Mouse (Mus musculus) liver, embryonic 12.5 days (tissue): ENCODE results near the gene Tiam2. TPM values are rescaled to one million over a fixed set of nuclear protein-coding genes. Genes with fewer than 3 reads are reported as not detected.

Source experiments
- ATAC-seq: fragments of 200-750 bp; cut with Nextera tagmentation; 2 replicates; pipeline ENCODE4 v1.8.0; 2017; ENCODE audit warnings: moderate number of reproducible peaks, mild to moderate bottlenecking, moderate library complexity
- H3K27ac ChIP-seq: fragments of 300-500 bp; sonication (generic); 2 replicates; pipeline ENCODE4 v1.5.1; 2016; ENCODE audit warnings: mild to moderate bottlenecking
- H3K27me3 ChIP-seq: fragments of 300-500 bp; sonication (generic); replicated peaks from 2 replicates; pipeline ENCODE4 v1.6.1; 2016; ENCODE audit warnings: mild to moderate bottlenecking, moderate library complexity
- H3K36me3 ChIP-seq: fragments of 300-500 bp; sonication (generic); 2 replicates; pipeline ENCODE4 v1.6.1; 2016; ENCODE audit warnings: mild to moderate bottlenecking, moderate library complexity
- H3K4me1 ChIP-seq: fragments of 300-500 bp; sonication (generic); 2 replicates; pipeline ENCODE4 v1.6.1; 2016
- H3K4me2 ChIP-seq: fragments of 300-500 bp; sonication (generic); 2 replicates; pipeline ENCODE4 v1.6.1; 2016; ENCODE audit warnings: mild to moderate bottlenecking, moderate library complexity
- H3K4me3 ChIP-seq: fragments of 300-500 bp; sonication (generic); 2 replicates; pipeline ENCODE4 v1.5.1; 2016; ENCODE audit warnings: mild to moderate bottlenecking, moderate library complexity
- H3K9ac ChIP-seq: fragments of 300-500 bp; sonication (generic); 2 replicates; pipeline ENCODE4 v1.6.1; 2016; ENCODE audit warnings: mild to moderate bottlenecking, moderate library complexity
- H3K9me3 ChIP-seq: fragments of 300-500 bp; sonication (generic); replicated peaks from 2 replicates; pipeline ENCODE4 v1.6.1; 2016; ENCODE audit warnings: mild to moderate bottlenecking, moderate library complexity
- WGBS: fragments of 180-500 bp; shearing (Covaris S2); methylation state at CpG from one replicate; pipeline ENCODE4 v1.1.7; 2016; ENCODE audit not compliant: insufficient replicate concordance; 5-methylcytosine and 5-hydroxymethylcytosine counted together
- polyA plus RNA-seq: library from polyadenylated mRNA; unstranded; fragments of >200 nt; fragmentation: Nextera tagmentation; extraction: Ambion mirVana; gene quantifications from 2 replicates; pipeline ENCODE4 v1.2.1, GENCODE M21; 2016

Tiam2 gene
- polyA plus RNA-seq, 1 experiment from 2014 or later, result 1.3 TPM

- WGBS, result 68% methylated on average over 8 of the region's 8 CpGs
- no peaks in the 10 kb centered on the region for H3K36me3 ChIP-seq
- no peak for ATAC-seq
- H3K27me3 ChIP-seq, result no peaks in the 10 kb centered on the region
- no peak overlapping the region for H3K27ac ChIP-seq
- H3K4me2 ChIP-seq, result no peak overlapping the region
- H3K9me3 ChIP-seq, result no peaks in the 10 kb centered on the region
- no peak overlapping the region for H3K9ac ChIP-seq
- H3K4me1 ChIP-seq, result no peaks in the 10 kb centered on the region
- no peak overlapping the region for H3K4me3 ChIP-seq
Observed at GRCm38 (mm10) chr17:3467636-3468324, 141.4 kb downstream of the Tiam2 start.

DNA sequence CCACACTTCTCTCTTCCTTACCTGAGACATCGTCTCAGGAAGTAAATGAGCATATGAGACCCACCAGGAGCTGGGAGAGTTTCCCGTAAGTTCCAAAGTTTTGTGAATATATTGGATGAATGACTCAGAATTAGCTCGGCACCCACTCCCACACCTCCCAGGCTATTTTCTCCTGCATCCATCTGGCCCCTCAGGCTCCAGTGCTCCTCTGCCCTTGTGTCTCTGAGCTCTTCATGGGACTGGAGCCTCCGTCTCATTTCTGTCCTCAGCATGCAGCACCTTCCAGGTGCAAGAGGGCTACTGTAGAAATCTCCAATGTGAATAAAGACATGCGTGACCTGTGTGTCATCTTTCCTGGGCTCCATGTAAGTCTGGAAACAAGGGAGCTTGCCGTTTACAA lies 145.6 kb downstream of the Tiam2 start:
- 60% methylated on average over 6 of the region's 6 CpGs for WGBS
- no peaks in the 10 kb centered on the region for H3K27me3 ChIP-seq
- no peak overlapping the region for H3K9ac ChIP-seq
- H3K9me3 ChIP-seq, result no peaks in the 10 kb centered on the region
- H3K27ac ChIP-seq, result no peak overlapping the region
- H3K4me1 ChIP-seq, result no peaks in the 10 kb centered on the region
- no peaks in the 10 kb centered on the region for H3K36me3 ChIP-seq
- H3K4me2 ChIP-seq, result no peak overlapping the region
- H3K4me3 ChIP-seq, result no peak overlapping the region
- no peak for ATAC-seq

- Histone ChIP-seq H3K9ac (no peak overlapping the region), H3K36me3 (no peaks in the 10 kb centered on the region), H3K9me3 (no peaks in the 10 kb centered on the region), H3K4me1 (no peaks in the 10 kb centered on the region), H3K27me3 (no peaks in the 10 kb centered on the region), H3K4me3 (no peak overlapping the region), H3K4me2 (no peak overlapping the region), H3K27ac (no peak overlapping the region)
- 55% methylated on average over 2 of the region's 2 CpGs for WGBS
- ATAC-seq, result no peak
Observed at GRCm38 (mm10) chr17:3476546-3476945, 150.2 kb downstream of the Tiam2 start.

DNA sequence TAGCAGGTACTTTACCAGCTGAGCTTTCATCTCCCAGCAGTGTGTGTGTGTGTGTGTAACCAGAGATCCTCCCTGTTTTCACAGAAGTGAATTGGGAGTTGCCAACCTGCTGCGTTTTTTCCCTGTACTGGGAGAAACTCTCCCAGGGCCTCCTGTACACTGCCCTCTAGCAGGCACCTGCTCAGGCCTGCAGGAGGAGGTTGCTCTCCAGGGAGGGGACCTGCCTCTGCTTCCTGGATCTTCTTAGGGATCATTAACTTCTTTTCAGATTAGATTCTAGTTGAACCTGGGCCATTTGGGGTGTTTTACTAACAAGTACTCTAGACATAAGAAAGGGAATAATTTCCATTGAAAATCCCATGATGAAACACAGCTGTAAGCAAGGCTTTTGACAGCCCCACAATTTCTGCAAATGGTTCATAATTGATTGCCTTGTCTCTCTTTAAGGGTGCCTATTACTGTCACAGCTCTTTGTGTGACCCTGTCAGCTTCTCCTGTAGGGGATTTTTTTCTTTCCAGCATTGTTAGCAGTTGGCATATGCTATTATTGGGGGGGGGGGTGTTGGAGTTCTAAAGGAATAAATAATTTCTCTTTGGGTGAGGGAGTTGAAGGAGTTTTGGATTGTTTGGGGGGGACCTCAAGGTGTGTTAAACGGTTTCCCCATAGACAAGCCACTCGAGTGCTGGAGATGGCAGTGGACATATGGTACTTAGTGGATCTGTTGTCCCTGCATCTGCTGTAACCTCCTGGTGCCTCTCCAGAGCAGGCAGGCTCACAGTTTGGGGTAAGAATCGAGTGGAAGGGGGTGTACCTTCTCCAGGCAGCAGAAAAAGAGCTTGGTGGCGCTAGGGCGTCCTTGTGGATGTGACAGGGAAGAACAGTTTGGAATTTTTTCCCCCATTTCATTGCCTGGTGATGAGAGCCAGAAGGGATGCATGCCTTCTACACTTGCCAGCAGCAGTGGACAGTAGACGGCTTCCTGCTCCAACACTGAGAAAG lies 155.5 kb downstream of the Tiam2 start:
- 63% methylated on average over 7 of the region's 7 CpGs for WGBS
- no peak overlapping the region for H3K9ac ChIP-seq
- no peak for ATAC-seq

DNA sequence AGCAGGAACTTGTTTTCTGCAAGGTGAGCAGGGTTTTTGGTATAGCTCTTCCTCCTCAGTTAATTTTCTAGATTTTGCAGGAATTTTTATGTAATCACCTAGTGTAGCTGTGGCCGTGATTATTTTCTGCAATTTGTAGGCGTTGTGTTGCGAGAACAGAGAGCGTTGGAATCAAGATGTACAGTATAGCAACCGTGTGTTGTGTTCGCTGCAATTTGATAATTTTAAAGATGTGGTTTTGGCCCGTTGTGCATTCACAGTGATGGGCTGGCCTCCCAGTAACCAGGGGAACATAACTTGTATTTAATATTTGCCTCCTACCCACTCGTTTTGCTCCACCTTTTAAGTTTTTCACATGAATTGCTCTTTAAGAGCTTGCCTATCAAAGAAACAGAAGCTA lies 156.7 kb downstream of the Tiam2 start:
- H3K27me3 ChIP-seq, result no peaks in the 10 kb centered on the region
- WGBS, result 71% methylated on average over 8 of the region's 8 CpGs
- H3K36me3 ChIP-seq, result no peaks in the 10 kb centered on the region
- H3K9ac ChIP-seq, result no peak overlapping the region
- no peak overlapping the region for H3K4me2 ChIP-seq
- H3K27ac ChIP-seq, result no peak overlapping the region
- ATAC-seq, result no peak
- H3K4me1 ChIP-seq, result no peaks in the 10 kb centered on the region
- no peak overlapping the region for H3K4me3 ChIP-seq
- H3K9me3 ChIP-seq, result no peaks in the 10 kb centered on the region

More for the DNA sequence above, 155.5 kb downstream of the Tiam2 start:
- Histone ChIP-seq H3K36me3 (no peaks in the 10 kb centered on the region), H3K9me3 (no peaks in the 10 kb centered on the region), H3K4me1 (no peaks in the 10 kb centered on the region), H3K4me2 (no peak overlapping the region), H3K4me3 (no peak overlapping the region), H3K27me3 (no peaks in the 10 kb centered on the region), H3K27ac (no peak overlapping the region)

DNA sequence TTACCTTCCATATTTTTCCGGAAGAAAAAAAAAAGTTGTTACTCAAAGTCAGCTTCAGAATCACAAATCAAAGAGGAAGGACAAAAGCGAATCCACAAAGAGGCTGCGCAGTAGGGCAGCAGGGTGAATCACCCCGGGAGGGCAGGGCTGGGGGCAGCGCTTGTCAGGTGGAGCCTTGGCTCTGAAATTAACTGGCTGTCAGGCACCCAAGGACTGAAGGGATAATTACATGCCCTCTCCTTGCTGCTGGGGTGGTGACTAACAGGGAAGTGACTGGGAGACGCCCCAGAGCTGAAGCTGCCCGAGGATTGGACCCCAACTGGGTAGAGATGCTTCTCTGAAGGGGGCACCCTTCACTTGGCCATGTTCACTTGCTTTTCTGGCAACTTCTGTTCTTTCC lies 159.5 kb downstream of the Tiam2 start:
- Histone ChIP-seq H3K9ac (no peak overlapping the region), H3K4me1 (no peaks in the 10 kb centered on the region), H3K36me3 (no peaks in the 10 kb centered on the region), H3K27ac (no peak overlapping the region), H3K4me2 (no peak overlapping the region), H3K27me3 (no peaks in the 10 kb centered on the region), H3K9me3 (no peaks in the 10 kb centered on the region), H3K4me3 (no peak overlapping the region)
- WGBS, result 59% methylated on average over 7 of the region's 7 CpGs
- no peak for ATAC-seq

DNA sequence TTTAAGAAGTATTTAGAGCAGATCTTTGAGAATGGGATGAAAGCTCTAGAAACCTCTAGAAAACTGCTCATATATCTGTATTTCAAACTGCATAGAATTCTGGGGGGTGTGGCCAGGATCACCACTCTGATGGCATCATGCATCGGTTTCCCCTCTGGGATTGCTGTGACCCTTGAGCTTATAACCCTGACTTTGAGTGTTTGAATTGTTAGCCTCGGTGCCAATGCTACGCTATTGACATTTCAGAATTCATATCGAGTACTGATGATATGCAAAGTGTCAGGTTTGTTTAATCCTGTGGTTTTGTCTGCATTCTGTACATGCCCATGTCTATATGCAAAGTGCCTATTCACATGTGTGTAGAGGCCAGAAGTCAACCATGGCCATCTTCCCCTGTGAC lies 160.8 kb downstream of the Tiam2 start:
- no peak overlapping the region for H3K27ac ChIP-seq
- ATAC-seq, result no peak
- H3K4me2 ChIP-seq, result no peak overlapping the region
- H3K27me3 ChIP-seq, result no peaks in the 10 kb centered on the region
- H3K36me3 ChIP-seq, result no peaks in the 10 kb centered on the region
- no peaks in the 10 kb centered on the region for H3K4me1 ChIP-seq
- H3K9me3 ChIP-seq, result no peaks in the 10 kb centered on the region
- H3K9ac ChIP-seq, result no peak overlapping the region
- no peak overlapping the region for H3K4me3 ChIP-seq
- 80% methylated on average over 4 of the region's 4 CpGs for WGBS

DNA sequence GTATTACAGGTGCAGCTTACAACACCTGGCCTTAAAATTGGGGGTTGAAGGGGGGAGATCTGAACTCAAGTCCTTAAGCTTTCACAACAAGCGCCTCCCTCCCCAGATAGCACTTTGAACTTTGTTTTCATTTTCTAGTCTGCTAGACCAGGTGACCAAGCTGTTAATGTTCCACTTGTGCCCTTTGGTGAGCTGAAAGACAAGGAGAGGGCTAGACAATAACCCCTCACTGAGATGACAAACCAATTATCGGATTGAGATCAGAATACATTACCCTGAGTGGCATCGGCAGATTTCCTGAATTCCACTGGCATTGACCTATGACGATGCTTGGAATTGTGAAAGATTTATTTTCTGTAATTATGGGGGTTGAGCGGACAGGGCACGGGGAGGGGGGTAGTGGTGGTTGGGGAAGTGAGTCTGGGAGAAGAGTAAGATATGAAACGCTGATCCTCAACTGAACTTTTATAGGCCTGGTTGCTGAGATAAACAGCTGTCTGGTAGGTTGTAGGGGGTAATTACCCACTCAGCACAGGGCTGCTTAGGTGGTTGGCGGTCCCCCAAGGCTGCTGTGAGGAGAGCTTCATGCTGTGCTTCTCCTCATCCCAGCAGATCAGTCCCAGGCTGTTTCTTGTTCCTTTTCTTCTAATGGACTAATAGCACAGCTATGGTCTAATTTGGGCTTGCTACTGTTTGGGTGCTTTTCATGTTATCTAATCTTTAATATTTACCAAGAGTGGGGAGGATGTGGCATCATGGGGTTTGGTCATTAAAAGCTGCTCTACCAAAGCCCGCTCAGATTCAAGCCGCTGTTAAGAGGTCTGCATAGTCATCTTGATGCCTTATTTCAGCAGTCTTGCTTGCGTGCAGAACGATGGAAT lies 161.6 kb downstream of the Tiam2 start:
- WGBS, result 56% methylated on average over 12 of the region's 12 CpGs
- Histone ChIP-seq H3K9me3 (no peaks in the 10 kb centered on the region), H3K9ac (no peak overlapping the region), H3K27me3 (no peaks in the 10 kb centered on the region), H3K36me3 (no peaks in the 10 kb centered on the region), H3K4me2 (no peak overlapping the region), H3K4me1 (no peaks in the 10 kb centered on the region), H3K4me3 (no peak overlapping the region), H3K27ac (no peak overlapping the region)
- no peak for ATAC-seq

DNA sequence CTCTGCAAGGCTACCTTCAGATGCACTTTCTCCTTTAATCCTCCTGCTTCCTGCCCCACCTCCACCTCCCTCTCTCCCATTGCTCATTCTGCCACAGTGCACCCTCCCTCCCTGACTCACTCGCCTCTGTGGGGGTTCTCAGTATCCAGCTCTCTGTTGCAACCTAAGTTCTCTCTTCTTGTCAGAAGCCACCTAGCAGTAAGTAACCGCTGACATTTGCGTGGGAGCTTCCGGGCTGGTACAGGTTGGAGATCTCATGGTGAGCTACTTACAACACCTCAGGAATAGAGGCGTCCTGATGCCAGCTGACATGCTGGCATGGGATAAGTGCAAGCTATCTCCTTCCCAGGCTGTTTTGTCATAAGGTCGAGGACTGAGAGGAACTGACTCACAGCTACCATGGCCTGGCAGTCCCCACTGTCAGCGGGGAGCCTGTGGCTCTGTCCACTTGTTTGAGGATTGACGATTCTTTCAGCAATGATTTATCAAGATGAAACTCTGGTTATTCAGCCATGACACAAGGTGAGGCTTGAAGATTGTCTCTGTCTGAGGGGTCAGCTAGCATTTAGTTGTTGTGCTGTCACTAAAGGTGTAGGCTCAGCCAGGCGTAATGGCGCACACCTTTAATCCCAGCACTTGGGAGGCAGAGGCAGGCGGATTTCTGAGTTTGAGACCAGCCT lies 164.0 kb downstream of the Tiam2 start:
- Histone ChIP-seq H3K9me3 (no peaks in the 10 kb centered on the region), H3K27me3 (no peaks in the 10 kb centered on the region), H3K4me3 (no peak overlapping the region), H3K9ac (no peak overlapping the region), H3K4me1 (peaks cover under 1% of the 10 kb centered on the region; the same call in 1 of the 2 replicates), H3K27ac (no peak overlapping the region), H3K36me3 (no peaks in the 10 kb centered on the region), H3K4me2 (no peak overlapping the region)
- ATAC-seq, result no peak
- WGBS, result 67% methylated on average over 11 of the region's 11 CpGs

GRCm38 (mm10) chr17:3491065-3491464 lies 164.7 kb downstream of the Tiam2 start:
- 25% methylated on average over 5 of the region's 5 CpGs for WGBS
- H3K4me1 ChIP-seq, result peaks cover 4% of the 10 kb centered on the region; the same call in 1 of the 2 replicates
- H3K36me3 ChIP-seq, result no peaks in the 10 kb centered on the region
- no peak overlapping the region for H3K4me3 ChIP-seq
- H3K27ac ChIP-seq, result no peak overlapping the region
- H3K9me3 ChIP-seq, result no peaks in the 10 kb centered on the region
- no peak overlapping the region for H3K9ac ChIP-seq
- no peak overlapping the region for H3K4me2 ChIP-seq
- H3K27me3 ChIP-seq, result no peaks in the 10 kb centered on the region
- no peak for ATAC-seq

GRCm38 (mm10) chr17:3491667-3492066 lies 165.3 kb downstream of the Tiam2 start:
- Histone ChIP-seq H3K27me3 (no peaks in the 10 kb centered on the region), H3K27ac (no peak overlapping the region), H3K36me3 (no peaks in the 10 kb centered on the region), H3K4me3 (no peak overlapping the region), H3K9me3 (no peaks in the 10 kb centered on the region), H3K4me1 (peaks cover 4% of the 10 kb centered on the region; the same call in 1 of the 2 replicates), H3K4me2 (no peak overlapping the region), H3K9ac (no peak overlapping the region)
- ATAC-seq, result no peak
- WGBS, result 74% methylated on average over 6 of the region's 6 CpGs
